Mouse (Mus musculus) liver, embryonic 14.5 days (tissue): ENCODE data around the gene Mad1l1. TPM values are rescaled to one million over a fixed set of nuclear protein-coding genes. Genes with fewer than 3 reads are reported as not detected.

Experiments
- ATAC-seq: fragments of 200-750 bp; cut with Nextera tagmentation; 2 replicates; pipeline ENCODE4 v1.8.0; 2017; ENCODE audit warnings: moderate number of reproducible peaks, mild to moderate bottlenecking, moderate library complexity; ENCODE audit not compliant: insufficient read depth
- DNase-seq, 3 experiments: peaks; one replicate each; pipeline ENCODE4 v3.0.0-alpha.2; 2012 to 2013; ENCODE audit warnings: low read depth in 3 of 3, low spot score in 3 of 3
- H3K27ac ChIP-seq: fragments of 300-500 bp; sonication (generic); 2 replicates; pipeline ENCODE4 v1.5.1; 2014; ENCODE audit warnings: moderate library complexity, mild to moderate bottlenecking, control low read depth, inconsistent platforms
- H3K27me3 ChIP-seq: fragments of 300-500 bp; sonication (generic); 2 replicates; pipeline ENCODE4 v1.6.1; 2014; ENCODE audit warnings: mild to moderate bottlenecking, low read length, moderate library complexity; ENCODE audit not compliant: control insufficient read depth, insufficient read depth
- H3K36me3 ChIP-seq: fragments of 300-500 bp; sonication (generic); replicated peaks from 2 replicates; pipeline ENCODE4 v1.6.1; 2014; ENCODE audit warnings: low read depth; ENCODE audit not compliant: control insufficient read depth, insufficient read depth
- H3K4me1 ChIP-seq, 2 experiments: fragments of 200-500 bp in 1 of 2; fragments of 300-500 bp in 1 of 2; sonication (generic) in 1 of 2; replicated peaks; 2 replicates each; pipeline ENCODE4 v1.6.1; 2012 to 2014; ENCODE audit warnings: antibody characterized with exemption in 1 of 2, inconsistent platforms in 1 of 2, low read length in 1 of 2; ENCODE audit not compliant: control insufficient read depth in 2 of 2, insufficient read depth in 2 of 2
- H3K4me2 ChIP-seq: fragments of 300-500 bp; sonication (generic); 2 replicates; pipeline ENCODE4 v1.6.1; 2014; ENCODE audit warnings: low read depth, mild to moderate bottlenecking, control low read depth, moderate library complexity
- H3K4me3 ChIP-seq, 2 experiments: fragments of 200-500 bp in 1 of 2; fragments of 300-500 bp in 1 of 2; sonication (generic) in 1 of 2; 2 replicates each; pipeline ENCODE4 v1.5.1; 2012 to 2014; ENCODE audit warnings: low read depth in 2 of 2, low read length in 2 of 2, mild to moderate bottlenecking in 2 of 2, control low read depth in 1 of 2, inconsistent platforms in 1 of 2, moderate library complexity in 1 of 2; ENCODE audit not compliant: insufficient read depth in 1 of 2
- H3K9ac ChIP-seq: fragments of 300-500 bp; sonication (generic); replicated peaks from 2 replicates; pipeline ENCODE4 v1.6.1; 2014; ENCODE audit warnings: mild to moderate bottlenecking, control low read depth, moderate library complexity
- H3K9me3 ChIP-seq: fragments of 300-500 bp; sonication (generic); 2 replicates; pipeline ENCODE4 v1.6.1; 2016; ENCODE audit warnings: low read length, mixed read lengths; ENCODE audit not compliant: control insufficient read depth
- CTCF ChIP-seq: IDR thresholded peaks from 2 replicates; pipeline ENCODE4 v1.5.1; 2016; ENCODE audit warnings: antibody characterized with exemption, low read depth, control low read depth
- EP300 ChIP-seq: IDR thresholded peaks from 2 replicates; pipeline ENCODE4 v1.6.1; 2016; ENCODE audit warnings: antibody characterized with exemption, low read depth
- WGBS: fragments of 180-500 bp; shearing (Covaris S2); extraction: QIAGEN DNeasy Blood & Tissue Kit; methylation state at CpG from one replicate; pipeline ENCODE4 v1.1.7; 2014; ENCODE audit not compliant: insufficient replicate concordance; 5-methylcytosine and 5-hydroxymethylcytosine counted together
- polyA plus RNA-seq, 2 experiments: library from polyadenylated mRNA; depleted of rRNA in 1 of 2; stranded (reverse) in 1 of 2; unstranded in 1 of 2; fragments of >200 nt; fragmentation: Nextera tagmentation in 1 of 2; extraction: Ambion mirVana in 1 of 2; gene quantifications; 2 replicates each; pipeline versions ENCODE4 v1.2.1 to v1.2.3; 2012 to 2014

Mad1l1 gene
- polyA plus RNA-seq, 2 experiments = 15.5 to 16.9 TPM

DNA sequence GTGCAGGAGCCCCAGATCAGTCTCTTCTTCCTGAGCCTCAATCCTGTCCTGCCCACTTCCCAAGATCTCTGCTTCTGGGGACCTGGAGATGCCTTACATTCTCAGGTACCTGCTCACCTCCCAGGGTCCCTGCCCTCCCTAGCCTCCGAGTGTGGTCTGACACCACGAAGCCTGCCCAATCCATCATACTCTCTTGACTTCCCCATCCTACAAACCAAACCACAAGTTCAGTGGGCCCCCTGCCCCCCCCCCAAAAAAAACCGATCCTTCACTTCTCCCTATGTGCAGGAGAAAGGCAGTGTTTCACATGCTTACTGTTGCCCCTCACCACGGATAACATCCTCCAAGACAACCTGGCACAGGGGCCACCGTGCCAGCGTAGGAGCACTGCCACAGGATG lies 90.5 kb downstream of the Mad1l1 start:
- H3K36me3 ChIP-seq = no peaks in the 10 kb centered on the region
- no peak overlapping the region for H3K4me2 ChIP-seq
- H3K27me3 ChIP-seq = no peaks in the 10 kb centered on the region
- ATAC-seq (no peak), DNase-seq (no peak)
- TF ChIP-seq CTCF = no peak
- no peak for TF ChIP-seq EP300
- no peaks in the 10 kb centered on the region for H3K9me3 ChIP-seq
- H3K4me3 ChIP-seq = no peak overlapping the region
- H3K9ac ChIP-seq = no peak overlapping the region
- H3K27ac ChIP-seq = no peak overlapping the region
- H3K4me1 ChIP-seq = no peaks in the 10 kb centered on the region
- 37% methylated on average over 6 of the region's 6 CpGs for WGBS

DNA sequence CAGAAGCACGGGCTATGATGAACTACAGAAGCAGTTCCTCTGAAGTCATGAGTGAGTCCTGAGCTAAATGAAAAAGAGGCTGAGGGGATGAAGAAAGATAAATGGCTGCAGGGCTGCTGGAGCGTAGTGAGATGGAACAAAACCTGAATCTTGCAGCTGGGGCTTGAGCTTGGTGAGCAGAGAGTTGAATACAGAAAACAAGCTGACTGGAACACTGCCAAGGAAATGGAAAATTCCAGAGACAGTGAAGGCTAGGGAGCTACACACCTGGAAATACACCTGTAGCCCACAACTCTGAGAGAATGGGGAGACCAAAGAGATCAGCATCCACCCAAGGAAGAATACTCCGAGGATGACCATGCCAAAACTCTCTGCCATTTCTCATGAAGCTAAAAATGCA lies 93.0 kb downstream of the Mad1l1 start:
- ATAC-seq = no peak
- 82% methylated on average over 3 of the region's 3 CpGs for whole genome bisulfite sequencing

DNA sequence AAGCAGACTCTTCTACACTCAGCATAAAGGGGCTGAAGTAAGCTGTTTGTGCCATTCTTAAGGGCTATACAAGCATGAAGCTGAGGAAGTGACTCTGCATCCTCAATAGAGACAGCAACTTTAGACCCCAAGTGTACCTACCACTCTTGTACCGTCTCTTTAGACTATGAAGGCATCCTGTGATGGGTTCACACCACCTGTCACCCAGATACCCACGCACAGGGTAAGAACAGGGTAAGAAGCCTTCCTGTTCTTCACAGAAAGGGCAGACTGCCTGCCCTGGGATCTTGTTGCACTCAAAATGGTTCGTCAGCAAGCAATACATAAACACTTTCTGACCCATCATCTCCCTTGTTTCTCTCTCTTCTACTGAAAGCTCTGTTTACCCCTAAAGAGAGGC lies 94.5 kb downstream of the Mad1l1 start:
- no peaks in the 10 kb centered on the region for H3K27me3 ChIP-seq
- WGBS = 62% methylated on average over 3 of the region's 3 CpGs
- H3K27ac ChIP-seq = no peak overlapping the region

More for the DNA sequence above, 93.0 kb downstream of the Mad1l1 start:
- Histone ChIP-seq H3K9me3 (no peaks in the 10 kb centered on the region), H3K4me2 (no peak overlapping the region), H3K9ac (no peak overlapping the region), H3K4me3 (no peak overlapping the region), H3K4me1 (no peaks in the 10 kb centered on the region), H3K27ac (no peak overlapping the region), H3K27me3 (no peaks in the 10 kb centered on the region), H3K36me3 (no peaks in the 10 kb centered on the region)
- TF ChIP-seq CTCF = no peak
- no peak for DNase-seq

DNA sequence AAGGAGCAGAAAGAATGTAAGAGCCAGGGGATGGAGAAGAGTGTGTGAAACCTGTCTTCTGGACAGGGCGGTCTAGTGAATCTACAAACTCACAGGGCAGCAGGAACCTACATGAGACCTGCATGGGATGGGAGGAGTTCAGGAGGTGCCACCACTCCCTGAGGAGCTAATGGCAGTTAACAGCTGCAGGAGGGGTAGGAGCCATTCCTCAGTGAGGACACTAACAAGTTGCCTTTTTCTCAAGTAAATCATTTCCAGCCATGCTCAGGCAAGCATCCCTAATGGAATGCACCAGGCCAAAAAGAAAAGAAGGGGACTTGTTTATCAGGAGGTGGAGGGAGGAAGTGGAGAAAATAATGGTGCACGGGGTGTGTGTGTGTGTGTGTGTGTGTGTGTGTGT lies 95.5 kb downstream of the Mad1l1 start:
- WGBS = 73% methylated on average over 2 of the region's 2 CpGs
- H3K27me3 ChIP-seq = no peaks in the 10 kb centered on the region
- H3K9ac ChIP-seq = no peak overlapping the region
- H3K9me3 ChIP-seq = no peaks in the 10 kb centered on the region
- H3K4me1 ChIP-seq = no peaks in the 10 kb centered on the region
- DNase-seq = no peak
- ATAC-seq = no peak
- no peak for TF ChIP-seq CTCF
- TF ChIP-seq EP300 = no peak
- H3K4me2 ChIP-seq = no peak overlapping the region
- H3K36me3 ChIP-seq = no peaks in the 10 kb centered on the region
- no peak overlapping the region for H3K27ac ChIP-seq
- H3K4me3 ChIP-seq = no peak overlapping the region

More for the DNA sequence above, 94.5 kb downstream of the Mad1l1 start:
- Histone ChIP-seq H3K4me2 (no peak overlapping the region), H3K9me3 (no peaks in the 10 kb centered on the region), H3K4me3 (no peak overlapping the region), H3K36me3 (no peaks in the 10 kb centered on the region), H3K9ac (no peak overlapping the region), H3K4me1 (no peaks in the 10 kb centered on the region)
- ATAC-seq = no peak
- no peak for DNase-seq
- TF ChIP-seq EP300 = no peak
- TF ChIP-seq CTCF = no peak

DNA sequence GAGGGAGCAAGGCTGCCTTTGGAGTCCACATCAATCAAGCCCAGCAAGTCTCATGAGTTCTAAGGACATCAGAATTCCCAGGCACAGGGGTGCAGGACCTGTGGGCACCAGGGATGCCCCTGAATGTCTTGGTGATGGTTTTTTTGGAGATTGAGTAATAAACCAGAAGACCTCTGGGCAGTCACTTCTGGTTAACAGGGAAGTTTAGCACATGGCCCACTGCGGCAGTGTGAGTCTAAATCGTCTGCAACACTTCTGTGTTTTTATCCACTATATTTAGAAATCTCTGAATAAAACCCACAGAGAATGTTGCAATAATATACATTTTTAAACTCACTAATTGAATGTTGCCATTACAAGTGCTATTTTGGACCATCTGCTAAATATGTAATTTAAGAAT lies 96.2 kb downstream of the Mad1l1 start:
- H3K9ac ChIP-seq = no peak overlapping the region
- no peaks in the 10 kb centered on the region for H3K27me3 ChIP-seq
- WGBS = 71% methylated on average over 2 of the region's 2 CpGs
- no peak overlapping the region for H3K4me2 ChIP-seq
- H3K4me1 ChIP-seq = no peaks in the 10 kb centered on the region
- no peaks in the 10 kb centered on the region for H3K9me3 ChIP-seq
- H3K27ac ChIP-seq = no peak overlapping the region
- no peak overlapping the region for H3K4me3 ChIP-seq
- ATAC-seq (no peak), DNase-seq (no peak)
- no peaks in the 10 kb centered on the region for H3K36me3 ChIP-seq
- TF ChIP-seq EP300 (no peak), CTCF (no peak)
